In genomic region chr19:4191528-4192250, GRCm38 (mm10) we compare ENCODE assay signal across 8 mouse cellular contexts. TPM values are rescaled to one million over a fixed set of nuclear protein-coding genes. Genes with fewer than 3 reads are reported as not detected.
DNase-seq lines count a peak whose midpoint lies in the region; ATAC-seq lines count a peak whose summit lies in the region.

Gene Ppp1ca (plus strand): TSS chr19:4192065.

- ATAC-seq in megakaryocyte-erythroid progenitor cell, adult 5-6 weeks (replicated peaks; ENCODE audit: low FRiP score, low TSS enrichment, poor library complexity, severe bottlenecking) = peak; percentile 87

- intact Hi-C loops in left cerebral cortex, postnatal 10 days (cut with DNase I) = no loop called here

- DNase-seq in adipocyte (ENCODE audit: low spot score) = peak; percentile 96
- peak; percentile 93 for DNase-seq in embryo, embryonic 10 days (ENCODE audit: low spot score)
- DNase-seq in gastrocnemius, postnatal 10 days = peak; percentile 99
- peak; percentile 98 for DNase-seq in induced T-regulatory cell, adult 2 months (ENCODE audit: low read depth)
- peak; percentile 88 to 97 for DNase-seq in left cerebral cortex, postnatal 10 days (ENCODE audit: extremely low spot score in 1 of 2, low spot score in 2 of 2)
- DNase-seq in right cerebral cortex, postnatal 25 days = peak; percentile 92
- peak; percentile 95 to 98 for DNase-seq in urinary bladder, postnatal 4 days (ENCODE audit: low spot score in 2 of 2)

RNA-seq across cellular contexts. Expression of gene Ppp1ca, which starts in this region (rescaled TPM):
- total RNA-seq in gastrocnemius, postnatal 10 days (2021) = 100 to 1,000 TPM; 339 to 348 TPM
- 100 to 1,000 TPM; 331 to 336 TPM for total RNA-seq in left cerebral cortex, postnatal 10 days (2021)
- 392 and 411 TPM in 2 replicates for total RNA-seq in megakaryocyte-erythroid progenitor cell, adult 5-6 weeks (2014; fragmentation: Nextera tagmentation)
- total RNA-seq in megakaryocyte-erythroid progenitor cell, adult 5-6 weeks (2017) = 411 and 530 TPM in 2 replicates

Comparison
In these comparisons a context has a peak if more than half of its experiments do, and no peak if none do; other contexts are left out.
1. Peak in every context shown above with its lines: DNase-seq and ATAC-seq.